Mouse (Mus musculus): ENCODE results near the gene Vmn2r112.
"Not testable (repeated sequence)": the region's sequence is repeated elsewhere in the genome, so short reads cannot be mapped to it uniquely, and the experiment has no call there.

The Vmn2r112 gene

DNA sequence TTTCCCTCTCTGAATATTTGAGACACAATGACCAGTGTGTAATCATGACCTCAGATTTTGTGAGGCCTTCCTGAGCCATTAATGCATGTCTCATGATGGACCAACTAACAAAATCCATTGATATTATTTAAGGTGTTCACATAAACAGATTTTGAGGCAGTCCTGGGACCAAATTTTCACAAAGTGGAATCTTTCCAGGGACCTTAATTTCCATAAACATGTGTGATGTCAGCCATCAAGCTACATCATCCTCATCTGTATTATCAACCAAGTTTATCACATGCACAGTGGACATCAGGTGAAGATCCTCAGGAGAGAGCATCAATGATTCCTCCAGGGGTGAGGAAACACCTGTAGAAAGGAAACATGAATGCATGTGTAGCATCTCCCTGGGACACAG is at the start of gene Vmn2r112:
Gene Vmn2r112 (plus strand): TSS at position 301 of the 400 bp plus-strand sequence.
- not testable (repeated sequence) for DNase-seq

- not testable (repeated sequence) for DNase-seq
Measured at GRCm38 (mm10) chr17:22573382-22573781, 27.4 kb upstream of the Vmn2r112 start, which contains the start of gene Vmn2r111. Vmn2r111 (minus strand) TSS chr17:22573482.

DNA sequence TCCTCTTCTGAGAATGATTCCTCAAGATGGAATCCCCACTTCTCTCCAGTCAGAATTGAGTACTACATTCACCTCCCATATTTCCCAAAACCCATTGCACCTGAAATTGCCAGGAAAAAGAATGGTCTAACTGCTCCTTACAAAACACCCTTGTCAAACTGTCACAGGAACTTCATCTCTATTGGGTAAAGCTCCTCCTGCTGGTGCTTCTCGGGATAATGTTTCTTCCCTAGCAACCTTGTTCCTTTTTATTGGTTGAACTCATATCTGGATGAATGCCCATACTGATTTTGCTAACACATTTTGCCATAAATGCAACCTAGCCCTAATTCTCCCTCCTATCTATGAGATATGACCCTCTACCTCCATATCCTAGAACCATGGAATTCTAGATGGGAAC is 29.9 kb downstream of the Vmn2r112 start:
- no peak for DNase-seq
